Mouse (Mus musculus): Measurements from ENCODE around the gene Gtf2ird2.

- no peak for TF ChIP-seq CTCF (IDR thresholded peaks at IDR 0.05; ENCODE audit: insufficient read depth, low read depth, low read length)
- 0 out of 2 replicates have a peak, but pooled peaks have one; percentile 25 for TF ChIP-seq POLR2A (IDR thresholded peaks at IDR 0.05; ENCODE audit: insufficient read depth, low read depth, low read length)
These were observed 53.7 kb downstream of the Gtf2ird2 start for GRCm38 (mm10) chr5:134237508-134237907.

Data from olfactory bulb, adult 2 months (tissue).